Mouse (Mus musculus): ENCODE measurements around the gene Nufip2.
A peak's percentile ranks its signal among the peaks of the same experiment; 100 is the strongest.
"Not testable (repeated sequence)": the region's sequence is repeated elsewhere in the genome, so short reads cannot be mapped to it uniquely, and the experiment has no call there.

The Nufip2 gene

DNA sequence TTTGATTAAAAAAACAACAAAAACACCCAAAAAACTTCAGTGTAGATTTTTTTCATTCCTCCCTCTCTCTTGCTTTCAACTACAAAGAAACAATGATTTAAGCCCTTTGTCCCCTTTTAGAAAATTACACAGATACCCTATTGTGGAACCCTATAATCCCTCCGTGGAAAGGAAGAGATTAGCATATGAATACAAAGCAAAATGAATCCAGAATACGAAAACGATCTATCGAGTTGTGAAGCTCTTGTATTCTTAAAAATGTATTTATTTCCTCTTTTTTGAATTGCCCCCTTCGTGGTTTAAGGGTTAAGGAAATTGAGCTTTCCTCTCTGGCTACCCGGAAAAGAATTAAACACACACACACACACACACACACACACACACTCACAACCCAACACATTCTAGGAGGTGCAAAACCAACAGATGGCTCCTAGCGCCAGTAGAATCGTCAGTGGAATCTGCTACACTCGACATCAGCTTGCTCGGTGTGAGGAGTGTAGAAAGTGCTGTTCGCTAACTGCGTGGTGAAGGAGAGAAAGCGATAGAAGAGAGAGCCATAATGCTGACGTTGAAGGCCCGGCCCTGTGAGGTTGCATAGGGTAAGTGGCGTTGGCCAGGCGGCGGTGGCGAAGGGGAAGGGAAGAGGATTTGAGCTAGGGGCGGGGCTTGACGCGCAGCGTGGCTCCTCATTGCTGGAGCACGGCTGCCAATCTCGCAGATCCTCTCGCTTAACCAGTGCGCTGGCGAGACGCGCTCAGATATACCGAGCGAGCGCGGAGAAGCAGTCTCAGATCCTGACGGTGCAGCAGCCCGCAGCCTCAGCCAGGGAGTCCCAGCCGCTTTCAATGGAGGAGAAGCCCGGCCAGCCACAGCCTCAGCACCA is at the start of gene Nufip2:
Gene Nufip2 (plus strand): TSS at position 773 of the 883 bp plus-strand sequence.
- peak; percentile 99 to 100 for DNase-seq (ENCODE audit: low spot score in 2 of 2)

GRCm38 (mm10) chr11:77641390-77641789 is 44.6 kb upstream of the Nufip2 start:
- DNase-seq (ENCODE audit: low spot score in 2 of 2), result no peak

DNA sequence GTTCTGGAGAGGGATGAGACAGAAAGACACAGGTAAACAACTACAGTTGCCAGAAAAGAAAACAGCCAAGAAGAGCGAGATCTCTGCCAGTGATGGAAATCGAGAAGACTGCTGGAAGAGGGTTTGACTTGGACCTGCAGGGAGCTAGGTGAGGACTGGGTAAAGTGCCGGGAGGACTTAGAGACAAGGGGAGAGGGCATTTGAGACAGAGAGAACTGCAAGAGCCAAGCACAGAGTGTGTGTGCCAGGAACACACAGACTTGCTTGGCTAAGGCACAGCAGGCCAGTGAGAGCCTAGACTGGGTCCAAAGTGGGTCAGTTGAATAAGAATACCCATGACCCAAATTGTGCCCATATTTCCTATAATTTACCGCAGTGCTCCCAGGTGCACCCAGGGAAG is 40.5 kb upstream of the Nufip2 start:
- DNase-seq (ENCODE audit: low spot score in 2 of 2), result no peak

- no peak for DNase-seq (ENCODE audit: low spot score in 2 of 2)
Observed at GRCm38 (mm10) chr11:77648878-77649277, 37.1 kb upstream of the Nufip2 start.

GRCm38 (mm10) chr11:77652484-77652883 is 33.5 kb upstream of the Nufip2 start:
- no peak for DNase-seq (ENCODE audit: low spot score in 2 of 2)

GRCm38 (mm10) chr11:77653406-77654190 is 32.4 kb upstream of the Nufip2 start:
- not testable (repeated sequence) for DNase-seq (ENCODE audit: low spot score in 2 of 2)

GRCm38 (mm10) chr11:77659986-77660385 is 26.0 kb upstream of the Nufip2 start:
- DNase-seq (ENCODE audit: low spot score in 2 of 2), result no peak

- no peak for DNase-seq (ENCODE audit: low spot score in 2 of 2)
Observed at GRCm38 (mm10) chr11:77663639-77664038, 22.3 kb upstream of the Nufip2 start.

DNA sequence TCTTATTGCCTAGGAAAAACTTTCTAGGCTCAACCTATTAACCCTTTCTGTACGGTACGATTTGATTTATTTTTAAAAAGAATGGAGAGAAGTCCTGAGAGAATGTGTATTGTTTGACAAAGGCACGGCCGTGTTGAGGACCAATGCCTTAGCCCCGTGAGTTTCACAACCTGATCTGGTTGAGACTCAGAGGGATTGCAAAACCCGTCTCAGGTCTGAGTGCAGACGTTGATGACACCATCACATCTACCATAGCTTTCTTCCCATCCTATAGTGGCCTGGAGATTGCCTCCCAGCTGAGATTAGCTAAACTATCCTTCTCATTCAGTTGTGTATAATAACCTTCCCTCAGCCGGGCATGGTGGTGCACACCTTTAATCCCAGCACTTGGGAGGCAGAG is 21.9 kb upstream of the Nufip2 start:
- no peak for DNase-seq (ENCODE audit: low spot score in 2 of 2)

DNA sequence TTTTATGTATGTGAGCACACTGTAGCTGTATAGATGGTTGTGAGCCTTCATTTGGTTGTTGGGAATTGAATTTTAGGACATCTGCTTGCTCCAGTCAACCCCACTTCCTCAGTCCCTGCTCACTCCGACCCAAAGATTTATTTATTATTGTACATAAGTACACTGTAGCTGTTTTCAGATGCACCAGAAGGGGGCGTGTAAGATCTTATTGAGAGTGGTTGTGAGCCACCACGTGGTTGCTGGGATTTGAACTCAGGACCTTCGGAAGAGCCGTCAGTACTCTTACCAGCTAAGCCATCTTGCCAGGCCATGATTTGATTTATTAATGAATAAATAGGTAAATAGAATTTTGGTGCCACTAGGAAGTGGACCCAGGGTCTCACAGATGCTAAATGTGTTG is 20.6 kb upstream of the Nufip2 start:
- not testable (repeated sequence) for DNase-seq (ENCODE audit: low spot score in 2 of 2)

DNA sequence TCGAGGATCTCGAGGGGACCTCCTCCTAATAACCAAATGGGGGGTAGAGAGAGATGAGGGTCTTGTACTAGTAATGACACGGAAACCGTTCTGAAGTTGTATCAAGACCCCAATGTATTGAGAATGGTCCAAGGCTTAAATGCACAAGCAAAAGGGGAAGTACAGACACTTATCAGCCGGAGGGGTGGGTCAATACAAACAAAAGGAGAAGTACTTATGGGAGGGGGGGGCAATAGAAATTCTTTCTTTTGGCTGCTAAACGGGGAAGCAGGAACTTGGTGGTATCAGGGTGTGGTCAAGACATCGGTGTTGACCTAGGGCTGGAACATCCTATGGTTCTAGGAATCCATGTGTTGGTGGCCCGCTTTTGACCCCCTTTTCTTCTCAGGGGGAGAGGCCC is 19.2 kb upstream of the Nufip2 start:
- not testable (repeated sequence) for DNase-seq (ENCODE audit: low spot score in 2 of 2)

- no peak for DNase-seq (ENCODE audit: low spot score in 2 of 2)
Observed at GRCm38 (mm10) chr11:77672746-77673145, 13.2 kb upstream of the Nufip2 start.

- DNase-seq (ENCODE audit: low spot score in 2 of 2), result no peak
Observed at GRCm38 (mm10) chr11:77673428-77673991, 12.4 kb upstream of the Nufip2 start.

DNA sequence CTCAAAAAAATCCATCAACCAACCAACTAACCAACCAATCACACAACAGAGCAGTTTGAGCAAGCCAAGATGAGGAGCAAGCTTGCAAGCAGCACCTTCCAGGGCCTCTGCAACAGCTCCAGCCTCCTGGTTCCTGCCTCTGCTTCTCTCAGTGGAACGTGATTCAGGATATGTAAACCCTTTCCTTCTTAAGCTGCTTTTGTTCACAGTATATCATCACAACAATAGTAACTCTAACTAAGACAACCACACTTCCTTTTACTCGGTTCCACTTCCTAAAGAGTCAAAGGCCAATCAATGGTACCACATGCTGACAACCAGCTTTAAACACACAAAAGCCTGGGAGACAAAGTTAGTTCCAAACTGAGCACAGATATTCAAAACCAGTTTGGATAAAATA is 5.9 kb upstream of the Nufip2 start:
- DNase-seq (ENCODE audit: low spot score in 2 of 2), result no peak

- no peak for DNase-seq (ENCODE audit: low spot score in 2 of 2)
Observed at GRCm38 (mm10) chr11:77684896-77685295, 1.1 kb upstream of the Nufip2 start.

GRCm38 (mm10) chr11:77686346-77686840 is 438 bp downstream of the Nufip2 start:
- DNase-seq (ENCODE audit: low spot score in 2 of 2), result peak in 1 of 2 experiments; percentile 32

DNA sequence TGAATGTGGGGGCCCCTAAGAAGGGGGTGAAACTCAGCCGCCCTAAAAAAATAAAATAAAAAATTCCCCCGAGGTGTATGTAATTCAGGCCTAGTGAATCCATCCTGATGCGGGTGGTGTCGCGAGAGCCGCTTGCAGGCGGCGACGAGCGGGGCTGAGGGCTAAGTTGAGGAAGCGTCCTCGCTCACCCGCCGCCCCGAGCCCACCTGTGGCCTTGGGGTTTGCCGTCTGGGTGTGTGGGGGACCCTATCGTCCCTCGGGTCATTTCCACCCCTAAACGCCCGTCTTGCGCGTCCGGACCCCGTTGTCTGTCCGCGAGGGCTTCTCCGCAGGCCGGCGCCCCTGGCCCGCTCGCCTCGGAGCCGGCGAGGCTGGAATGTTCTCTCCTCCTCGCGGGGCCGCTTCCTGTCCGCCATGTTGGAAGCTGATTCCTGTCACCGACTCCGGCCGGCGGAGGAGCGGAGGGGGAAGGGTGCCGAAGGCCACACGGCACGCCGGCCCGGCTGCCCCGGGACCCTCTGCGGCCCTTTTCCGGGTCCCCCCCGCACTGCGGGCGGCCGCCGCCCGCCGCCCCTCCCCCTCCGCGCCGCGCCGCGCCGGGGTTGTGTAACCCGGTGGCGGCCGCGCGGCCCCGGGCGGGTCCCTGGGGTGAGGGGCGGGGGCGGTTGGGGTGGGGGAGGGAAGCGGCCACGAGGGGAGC is 1.0 kb downstream of the Nufip2 start:
- DNase-seq (ENCODE audit: low spot score in 2 of 2), result peak; percentile 68 to 72

GRCm38 (mm10) chr11:77687541-77688131 is 1.7 kb downstream of the Nufip2 start:
- peak; percentile 53 to 54 for DNase-seq (ENCODE audit: low spot score in 2 of 2)

GRCm38 (mm10) chr11:77693026-77693425 is 7.1 kb downstream of the Nufip2 start:
- DNase-seq (ENCODE audit: low spot score in 2 of 2), result no peak

DNA sequence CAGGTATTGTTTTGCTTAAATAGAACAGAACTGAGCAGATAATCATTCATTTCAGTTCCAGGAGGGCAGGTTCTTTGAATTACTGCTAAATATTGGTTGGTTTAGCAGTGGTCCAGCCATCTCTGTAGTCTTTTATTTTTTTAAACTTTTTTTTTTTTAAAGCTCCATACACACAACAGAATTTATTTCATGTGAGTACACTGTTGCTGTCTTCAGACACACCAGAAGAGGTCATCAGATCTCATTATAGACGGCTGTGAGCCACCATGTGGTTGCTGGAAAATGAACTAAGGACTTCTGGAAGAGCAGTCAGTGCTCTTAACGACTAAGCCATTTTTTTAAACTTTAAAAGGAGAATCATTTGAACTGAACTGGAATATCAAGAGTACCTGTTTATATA is 11.3 kb downstream of the Nufip2 start:
- DNase-seq (ENCODE audit: low spot score in 2 of 2), result no peak

GRCm38 (mm10) chr11:77705920-77706319 is 20.0 kb downstream of the Nufip2 start:
- no peak for DNase-seq (ENCODE audit: low spot score in 2 of 2)

Measured in heart, adult 9 months (tissue).